Mouse (Mus musculus): Measurements from ENCODE around the gene Ctbp2. TPM values are rescaled to one million over a fixed set of nuclear protein-coding genes. Genes with fewer than 3 reads are reported as not detected.

The Ctbp2 gene
- total and polyA plus RNA-seq, 2 experiments from 2014 or later: 27.9 to 71.3 TPM

DNA sequence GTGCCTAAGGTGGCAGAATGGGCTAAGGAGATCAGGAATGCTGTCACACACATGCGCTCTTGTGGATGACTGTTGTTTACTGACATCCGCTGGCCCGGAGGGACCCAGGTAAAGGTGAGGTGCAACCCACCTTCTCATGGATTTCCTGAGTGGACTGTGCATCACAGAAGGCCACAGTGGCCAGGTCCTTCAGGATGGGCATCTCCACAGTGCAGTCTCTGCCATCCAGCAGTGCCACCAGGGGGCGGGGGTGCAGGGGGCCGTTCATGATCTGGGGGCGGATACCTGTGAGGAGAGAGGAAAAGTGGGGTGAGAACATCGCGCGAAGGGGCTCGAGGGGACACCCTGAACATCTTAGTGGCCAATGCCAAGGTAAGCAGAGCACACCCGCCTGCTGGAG, 125.1 kb downstream of the Ctbp2 start:
- TF ChIP-seq EP300 (IDR thresholded peaks at IDR 0.05; ENCODE audit: low read depth) (no peak), CTCF (IDR thresholded peaks at IDR 0.05; ENCODE audit: low read depth) (no peak)
- Histone ChIP-seq H3K27ac (ENCODE audit: low read depth) (no peak overlapping the region), H3K9me3 (replicated peaks; ENCODE audit: control insufficient read depth, low read length) (no peaks in the 10 kb centered on the region), H3K4me2 (ENCODE audit: low read depth, low read length) (no peak overlapping the region), H3K27me3 (ENCODE audit: control insufficient read depth, insufficient read depth, low read length) (no peaks in the 10 kb centered on the region), H3K9ac (replicated peaks; ENCODE audit: low read depth, low read length) (no peak overlapping the region), H3K4me3 (ENCODE audit: low read depth, low read length) (no peak overlapping the region), H3K36me3 (replicated peaks; ENCODE audit: control insufficient read depth, insufficient read depth, low read length) (peaks cover 51% of the 10 kb centered on the region), H3K4me1 (ENCODE audit: control insufficient read depth, insufficient read depth) (0 out of 2 replicates have a peak, but pooled peaks cover 1% of the 10 kb centered on the region)
- DNase-seq (ENCODE audit: low spot score) (no peak), ATAC-seq (ENCODE audit: insufficient read depth, low read depth) (no peak)
- WGBS: 93% methylated on average over 11 of the region's 11 CpGs

- no peak overlapping the region for H3K4me2 ChIP-seq (ENCODE audit: low read depth, low read length)
- DNase-seq (ENCODE audit: low spot score) (no peak), ATAC-seq (ENCODE audit: insufficient read depth, low read depth) (no peak)
- TF ChIP-seq CTCF (IDR thresholded peaks at IDR 0.05; ENCODE audit: low read depth) (no peak), EP300 (IDR thresholded peaks at IDR 0.05; ENCODE audit: low read depth) (no peak)
- H3K9ac ChIP-seq (replicated peaks; ENCODE audit: low read depth, low read length): no peak overlapping the region
- H3K4me1 ChIP-seq (ENCODE audit: control insufficient read depth, insufficient read depth): no peaks in the 10 kb centered on the region
- no peaks in the 10 kb centered on the region for H3K9me3 ChIP-seq (replicated peaks; ENCODE audit: control insufficient read depth, low read length)
- 89% methylated on average over 12 of the region's 12 CpGs for WGBS
- H3K27ac ChIP-seq (ENCODE audit: low read depth): no peak overlapping the region
- H3K27me3 ChIP-seq (ENCODE audit: control insufficient read depth, insufficient read depth, low read length): no peaks in the 10 kb centered on the region
- H3K36me3 ChIP-seq (replicated peaks; ENCODE audit: control insufficient read depth, insufficient read depth, low read length): peaks cover 55% of the 10 kb centered on the region
- no peak overlapping the region for H3K4me3 ChIP-seq (ENCODE audit: low read depth, low read length)
Measured at GRCm38 (mm10) chr7:132998639-132999038, 125.5 kb downstream of the Ctbp2 start.

- DNase-seq (ENCODE audit: low spot score) (peak; percentile 11), ATAC-seq (ENCODE audit: insufficient read depth, low read depth) (peak; percentile 67)
- 88% methylated on average over 5 of the region's 5 CpGs for WGBS
- H3K27me3 ChIP-seq (ENCODE audit: control insufficient read depth, insufficient read depth, low read length): no peaks in the 10 kb centered on the region
- no peak overlapping the region for H3K27ac ChIP-seq (ENCODE audit: low read depth)
- H3K4me1 ChIP-seq (ENCODE audit: control insufficient read depth, insufficient read depth): no peaks in the 10 kb centered on the region
- no peaks in the 10 kb centered on the region for H3K9me3 ChIP-seq (replicated peaks; ENCODE audit: control insufficient read depth, low read length)
- peaks cover 76% of the 10 kb centered on the region for H3K36me3 ChIP-seq (replicated peaks; ENCODE audit: control insufficient read depth, insufficient read depth, low read length)
- H3K4me3 ChIP-seq (ENCODE audit: low read depth, low read length): no peak overlapping the region
- TF ChIP-seq CTCF (IDR thresholded peaks at IDR 0.05; ENCODE audit: low read depth): peak; percentile 71
- TF ChIP-seq EP300 (IDR thresholded peaks at IDR 0.05; ENCODE audit: low read depth): no peak
- H3K4me2 ChIP-seq (ENCODE audit: low read depth, low read length): no peak overlapping the region
- H3K9ac ChIP-seq (replicated peaks; ENCODE audit: low read depth, low read length): no peak overlapping the region
Measured at GRCm38 (mm10) chr7:132996391-132996790, 127.8 kb downstream of the Ctbp2 start.

- Histone ChIP-seq H3K4me3 (ENCODE audit: low read depth, low read length) (no peak overlapping the region), H3K4me2 (ENCODE audit: low read depth, low read length) (no peak overlapping the region), H3K27me3 (ENCODE audit: control insufficient read depth, insufficient read depth, low read length) (no peaks in the 10 kb centered on the region), H3K4me1 (ENCODE audit: control insufficient read depth, insufficient read depth) (no peaks in the 10 kb centered on the region), H3K36me3 (replicated peaks; ENCODE audit: control insufficient read depth, insufficient read depth, low read length) (peaks cover 92% of the 10 kb centered on the region), H3K9me3 (replicated peaks; ENCODE audit: control insufficient read depth, low read length) (no peaks in the 10 kb centered on the region), H3K9ac (replicated peaks; ENCODE audit: low read depth, low read length) (no peak overlapping the region), H3K27ac (ENCODE audit: low read depth) (no peak overlapping the region)
- DNase-seq (ENCODE audit: low spot score) (no peak), ATAC-seq (ENCODE audit: insufficient read depth, low read depth) (no peak)
- TF ChIP-seq CTCF (IDR thresholded peaks at IDR 0.05; ENCODE audit: low read depth) (no peak), EP300 (IDR thresholded peaks at IDR 0.05; ENCODE audit: low read depth) (no peak)
- 69% methylated on average over 6 of the region's 6 CpGs for WGBS
Measured at GRCm38 (mm10) chr7:132994628-132995191, 129.4 kb downstream of the Ctbp2 start.

- no peaks in the 10 kb centered on the region for H3K27me3 ChIP-seq (ENCODE audit: control insufficient read depth, insufficient read depth, low read length)
- no peak overlapping the region for H3K4me3 ChIP-seq (ENCODE audit: low read depth, low read length)
- H3K4me2 ChIP-seq (ENCODE audit: low read depth, low read length): no peak overlapping the region
- no peaks in the 10 kb centered on the region for H3K9me3 ChIP-seq (replicated peaks; ENCODE audit: control insufficient read depth, low read length)
- 83% methylated on average over 8 of the region's 8 CpGs for WGBS
- H3K4me1 ChIP-seq (ENCODE audit: control insufficient read depth, insufficient read depth): no peaks in the 10 kb centered on the region
- no peak for TF ChIP-seq EP300 (IDR thresholded peaks at IDR 0.05; ENCODE audit: low read depth)
- no peak for TF ChIP-seq CTCF (IDR thresholded peaks at IDR 0.05; ENCODE audit: low read depth)
- no peak overlapping the region for H3K27ac ChIP-seq (ENCODE audit: low read depth)
- ATAC-seq (ENCODE audit: insufficient read depth, low read depth) (no peak), DNase-seq (ENCODE audit: low spot score) (no peak)
- peaks cover 97% of the 10 kb centered on the region for H3K36me3 ChIP-seq (replicated peaks; ENCODE audit: control insufficient read depth, insufficient read depth, low read length)
- H3K9ac ChIP-seq (replicated peaks; ENCODE audit: low read depth, low read length): no peak overlapping the region
Measured at GRCm38 (mm10) chr7:132994120-132994519, 130.0 kb downstream of the Ctbp2 start.
